Mouse (Mus musculus) cerebellum, adult 2 months (tissue): ENCODE measurements at regions not wholly inside any gene's neighbourhood (a gene's known extent, or its start where the extent isn't known, plus 50 kb on each side); places are given as distances from the start of the nearest gene placed in this dataset.

Source experiments
- DNase-seq, 2 experiments: peaks; one replicate each; pipeline ENCODE4 v3.0.0; 2021
- H3K27ac ChIP-seq: fragments of 200-500 bp; 2 replicates; pipeline ENCODE4 v1.5.1; 2012; ENCODE audit warnings: low read length, control low read depth, inconsistent platforms; ENCODE audit not compliant: insufficient read depth
- H3K27me3 ChIP-seq: fragments of 200-500 bp; 2 replicates; pipeline ENCODE4 v1.6.1; 2012; ENCODE audit warnings: inconsistent platforms, mild to moderate bottlenecking, low read length, moderate library complexity; ENCODE audit not compliant: control insufficient read depth, insufficient read depth
- H3K4me1 ChIP-seq: fragments of 200-500 bp; 2 replicates; pipeline ENCODE4 v1.6.1; 2011; ENCODE audit warnings: low read length; ENCODE audit not compliant: control insufficient read depth, insufficient read depth
- H3K4me3 ChIP-seq: fragments of 200-500 bp; replicated peaks from 2 replicates; pipeline ENCODE3; 2011; ENCODE audit warnings: mild to moderate bottlenecking, low read depth, low read length, control low read depth; ENCODE audit not compliant: insufficient read depth
- CTCF ChIP-seq: fragments of 200-500 bp; IDR thresholded peaks from 2 replicates; pipeline ENCODE4 v1.5.1; 2011; ENCODE audit warnings: low read depth, mild to moderate bottlenecking, control low read depth, low read length, moderate library complexity, borderline replicate concordance; ENCODE audit not compliant: insufficient read depth
- POLR2A ChIP-seq: fragments of 200-500 bp; IDR thresholded peaks from 2 replicates; pipeline ENCODE4 v1.6.1; 2011; ENCODE audit warnings: low read length, control low read depth, borderline replicate concordance; ENCODE audit not compliant: insufficient read depth
- WGBS: fragments of 180-500 bp; shearing (Covaris S2); methylation state at CpG from one replicate; pipeline ENCODE4 v1.1.7; 2018; 5-methylcytosine and 5-hydroxymethylcytosine counted together

DNA sequence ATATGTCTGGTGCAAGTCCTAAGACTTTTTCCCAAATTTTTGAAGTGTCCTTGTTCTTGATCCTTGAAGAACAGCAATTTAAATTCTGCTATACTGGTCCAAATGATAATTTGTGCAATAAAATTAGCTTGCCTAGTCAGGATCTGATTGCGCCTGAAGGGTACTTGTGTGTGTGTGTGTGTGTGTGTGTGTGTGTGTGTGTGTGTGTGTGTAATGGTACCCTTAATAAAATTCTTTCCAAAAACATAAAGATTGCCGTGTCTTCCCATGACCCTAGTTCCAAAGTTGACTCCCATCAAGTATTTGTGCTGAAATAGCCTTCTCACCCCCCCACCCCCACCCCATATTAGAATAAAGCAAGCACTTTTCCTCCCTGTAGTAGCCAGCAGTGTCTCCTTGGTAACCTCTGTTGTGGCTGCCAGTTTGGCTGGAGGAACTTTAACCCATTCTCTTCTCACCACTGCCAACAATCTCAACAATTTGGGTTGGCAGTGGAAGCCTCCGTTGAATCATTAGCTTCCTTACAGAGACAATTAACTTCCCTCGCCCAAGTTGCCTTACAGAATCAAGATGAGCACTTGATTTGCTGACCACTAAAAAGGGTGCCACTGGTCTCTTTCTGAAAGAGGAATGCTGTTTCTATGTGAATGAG is 422.5 kb downstream of the 9430069I07Rik start:
- Histone ChIP-seq H3K4me1 (no peaks in the 10 kb centered on the region), H3K27me3 (no peaks in the 10 kb centered on the region), H3K27ac (no peak overlapping the region), H3K4me3 (no peak overlapping the region)
- DNase-seq: no peak
- TF ChIP-seq CTCF: no peak
- no peak for TF ChIP-seq POLR2A
- 14% methylated on average over 4 of the region's 4 CpGs for WGBS

DNA sequence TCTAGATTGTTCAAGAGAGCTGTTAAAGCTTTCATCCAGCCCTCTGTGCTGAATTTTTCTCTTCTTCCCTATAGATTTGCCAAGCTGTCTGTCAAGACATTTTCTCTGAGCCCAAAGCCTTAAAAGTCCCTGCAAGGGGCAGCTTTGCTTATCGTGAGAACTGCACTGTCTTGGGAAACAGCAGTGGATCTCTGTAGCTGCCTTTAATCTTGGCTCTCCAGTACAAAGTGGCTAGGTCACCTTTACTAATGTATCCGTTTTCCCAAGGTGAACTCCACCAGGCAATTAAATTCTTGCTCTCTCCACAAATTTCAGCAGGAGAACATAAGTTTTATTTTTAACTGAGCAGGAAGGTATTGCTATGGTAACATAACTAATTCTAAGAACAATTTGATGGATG is 431.2 kb downstream of the 9430069I07Rik start:
- no peaks in the 10 kb centered on the region for H3K27me3 ChIP-seq
- DNase-seq: no peak
- H3K4me1 ChIP-seq: no peaks in the 10 kb centered on the region
- no peak overlapping the region for H3K27ac ChIP-seq
- no peak overlapping the region for H3K4me3 ChIP-seq
- TF ChIP-seq CTCF (no peak), POLR2A (no peak)
- 39% methylated on average over 2 of the region's 2 CpGs for WGBS

DNA sequence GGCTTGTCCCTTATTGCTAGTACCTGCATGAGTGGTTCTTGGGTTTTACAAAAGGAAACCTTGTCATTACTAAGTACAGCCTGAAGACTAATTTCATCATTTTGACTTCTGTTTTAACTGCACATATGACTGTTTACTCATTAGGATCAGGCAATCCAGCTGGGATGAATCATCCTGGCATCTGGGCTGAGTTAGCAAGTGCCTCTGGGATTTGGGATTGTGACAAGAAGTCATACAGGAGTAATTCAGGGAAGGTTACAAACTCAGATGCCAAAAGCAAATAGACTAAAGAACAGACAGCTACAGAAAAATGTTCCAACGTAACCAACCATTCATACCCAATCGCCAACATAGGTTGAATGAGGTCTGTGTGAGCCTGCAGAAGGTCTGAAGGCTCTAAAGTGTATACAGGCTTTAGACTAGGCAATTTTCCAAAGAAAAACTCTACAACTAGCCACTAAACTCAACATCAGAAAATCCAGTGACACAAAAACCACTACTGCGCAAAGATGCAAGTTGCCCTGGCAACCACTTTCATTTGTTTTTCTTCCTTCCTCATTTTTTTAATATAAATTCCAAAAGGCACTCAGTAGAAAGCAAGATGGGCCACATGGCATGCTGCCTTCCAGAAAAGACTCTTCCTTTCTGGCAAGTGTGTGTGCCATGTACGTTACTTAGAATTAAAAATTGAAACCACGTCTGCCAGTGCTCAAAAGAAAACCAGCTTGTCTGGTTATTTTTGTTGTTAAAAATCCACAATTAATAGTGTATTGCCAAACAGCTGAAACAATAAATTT is 433.4 kb downstream of the 9430069I07Rik start:
- DNase-seq: no peak
- TF ChIP-seq POLR2A (no peak), CTCF (no peak)
- no peaks in the 10 kb centered on the region for H3K4me1 ChIP-seq
- WGBS: 31% methylated on average over 5 of the region's 5 CpGs
- no peak overlapping the region for H3K4me3 ChIP-seq
- H3K27ac ChIP-seq: no peak overlapping the region
- H3K27me3 ChIP-seq: no peaks in the 10 kb centered on the region

DNA sequence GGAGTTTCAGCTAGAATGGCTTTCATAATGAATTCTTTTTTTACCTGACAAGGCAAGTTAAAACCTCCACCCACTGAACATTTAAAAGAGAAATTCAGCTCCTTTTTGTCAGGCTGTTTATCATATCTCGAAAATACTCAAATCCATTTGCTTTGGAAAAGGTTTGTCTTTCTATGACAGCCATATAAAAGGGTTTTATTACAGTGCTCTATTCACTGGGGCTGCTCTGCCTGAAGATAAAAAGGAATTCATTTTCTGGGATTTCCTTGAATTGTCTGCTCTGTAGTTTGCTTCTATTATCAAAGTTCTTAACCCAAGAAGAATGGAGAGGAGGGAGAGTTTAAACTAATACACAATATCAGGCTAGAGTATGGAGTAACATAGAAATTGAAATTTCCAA is 442.8 kb downstream of the 9430069I07Rik start:
- H3K27me3 ChIP-seq: no peaks in the 10 kb centered on the region
- no peak for DNase-seq
- no peak overlapping the region for H3K27ac ChIP-seq
- no peak overlapping the region for H3K4me3 ChIP-seq
- H3K4me1 ChIP-seq: no peaks in the 10 kb centered on the region
- TF ChIP-seq POLR2A: no peak
- no peak for TF ChIP-seq CTCF
- WGBS: 51% methylated on average over 1 of the region's 1 CpGs

DNA sequence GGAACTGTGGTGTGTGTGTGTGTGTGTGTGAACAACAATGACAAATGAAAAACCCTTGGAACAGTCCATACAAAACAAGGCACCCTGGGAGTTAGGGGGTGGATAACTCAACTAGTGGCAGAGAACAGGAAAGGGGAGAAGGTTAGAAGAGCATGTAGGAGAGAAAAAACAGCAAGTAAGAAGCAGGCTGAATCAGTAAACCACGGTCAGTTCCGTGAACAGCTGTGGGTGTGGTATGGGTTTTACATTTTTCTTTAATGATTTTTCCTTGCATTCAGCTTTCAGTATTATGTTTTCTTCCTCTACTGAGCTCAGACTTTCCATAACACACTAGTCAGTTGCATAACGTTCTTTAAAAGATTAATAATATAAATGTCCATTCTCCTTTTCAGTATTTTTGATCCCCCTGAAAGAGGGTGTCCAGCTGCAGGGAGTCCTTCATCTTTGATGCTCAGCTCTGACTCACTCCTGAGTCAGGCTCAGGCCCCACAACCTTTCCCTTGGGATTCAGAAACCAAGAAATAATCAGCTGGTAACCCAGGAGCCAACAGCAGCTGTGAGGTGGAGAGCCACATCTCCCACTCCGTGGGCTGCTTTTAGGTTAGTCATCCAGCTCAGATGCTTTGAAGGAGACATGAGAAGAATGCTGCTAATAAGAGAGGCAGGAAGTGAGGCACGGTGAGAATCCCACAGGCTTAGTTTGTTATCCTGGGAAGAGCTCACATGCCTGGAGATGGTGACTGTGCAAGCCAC is 450.8 kb downstream of the 9430069I07Rik start:
- H3K4me3 ChIP-seq: no peak overlapping the region
- TF ChIP-seq CTCF (no peak), POLR2A (no peak)
- no peak for DNase-seq
- no peaks in the 10 kb centered on the region for H3K27me3 ChIP-seq
- H3K27ac ChIP-seq: no peak overlapping the region
- 73% methylated on average over 5 of the region's 5 CpGs for WGBS
- no peaks in the 10 kb centered on the region for H3K4me1 ChIP-seq

DNA sequence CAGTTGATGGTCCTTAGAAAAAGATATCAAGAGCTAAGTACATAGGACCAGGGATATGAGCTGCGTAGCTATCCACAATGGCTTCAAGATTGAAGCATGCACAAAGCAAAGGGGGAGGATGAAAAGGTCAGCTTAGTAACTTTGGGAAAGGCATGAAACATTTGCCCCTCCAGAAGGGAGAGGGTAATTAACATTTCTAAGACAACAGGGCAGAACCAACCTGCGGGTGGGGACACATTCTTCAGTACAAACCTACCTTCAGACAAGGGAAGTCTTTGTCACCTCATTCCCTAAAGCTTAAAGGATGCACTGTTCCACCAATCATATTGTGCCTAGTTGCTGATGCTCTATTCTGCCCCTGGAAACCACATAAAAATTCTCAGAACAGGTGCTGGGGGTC is 461.6 kb downstream of the 9430069I07Rik start:
- Histone ChIP-seq H3K4me3 (no peak overlapping the region), H3K27ac (no peak overlapping the region), H3K27me3 (no peaks in the 10 kb centered on the region), H3K4me1 (no peaks in the 10 kb centered on the region)
- WGBS: 86% methylated on average over 2 of the region's 2 CpGs
- TF ChIP-seq POLR2A: no peak
- TF ChIP-seq CTCF: no peak
- DNase-seq: no peak

DNA sequence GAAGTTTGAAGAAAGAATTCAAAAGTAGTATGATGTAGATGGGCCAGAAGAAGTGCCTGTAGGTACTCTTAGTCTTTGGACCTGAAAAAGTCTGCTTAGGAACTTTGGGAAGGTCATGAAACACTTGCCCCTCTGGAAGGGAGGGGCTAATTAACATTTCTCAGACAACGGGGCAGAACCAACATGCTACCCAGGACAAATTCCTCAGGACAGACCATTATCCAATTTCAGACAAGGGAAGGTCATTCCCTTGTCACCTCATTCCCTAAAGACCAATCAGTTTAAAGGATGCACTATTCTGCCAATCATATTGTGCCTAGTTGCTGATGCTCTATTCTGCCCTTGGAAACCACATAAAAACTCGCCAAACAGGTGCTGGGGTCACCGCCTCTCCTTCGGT is 467.1 kb downstream of the 9430069I07Rik start:
- H3K27ac ChIP-seq: no peak overlapping the region
- DNase-seq: no peak
- H3K4me3 ChIP-seq: no peak overlapping the region
- no peaks in the 10 kb centered on the region for H3K27me3 ChIP-seq
- 85% methylated on average over 4 of the region's 4 CpGs for WGBS
- TF ChIP-seq POLR2A (no peak), CTCF (no peak)
- H3K4me1 ChIP-seq: no peaks in the 10 kb centered on the region
